Mouse (Mus musculus) thymus, postnatal 10 days (tissue): ENCODE measurements around the gene Pdss2.
"Not testable (repeated sequence)": the region's sequence is repeated elsewhere in the genome, so short reads cannot be mapped to it uniquely, and the experiment has no call there.

Source experiments
- DNase-seq, 2 experiments: peaks; one replicate each; pipeline ENCODE4 v3.0.0; 2021; ENCODE audit warnings: low spot score in 2 of 2

Gene Pdss2

GRCm38 (mm10) chr10:43373035-43373434 is 151.7 kb downstream of the Pdss2 start:
- no peak for DNase-seq

GRCm38 (mm10) chr10:43373666-43374065 is 152.4 kb downstream of the Pdss2 start:
- no peak for DNase-seq

- no peak for DNase-seq
Observed at GRCm38 (mm10) chr10:43375286-43375685, 154.0 kb downstream of the Pdss2 start.

GRCm38 (mm10) chr10:43376749-43377148 is 155.5 kb downstream of the Pdss2 start:
- no peak for DNase-seq

- DNase-seq = peak; percentile 20 to 66
Observed at GRCm38 (mm10) chr10:43378279-43378678, 157.0 kb downstream of the Pdss2 start.

GRCm38 (mm10) chr10:43378732-43379644 is 157.7 kb downstream of the Pdss2 start:
- DNase-seq = no peak

- DNase-seq = no peak
Observed at GRCm38 (mm10) chr10:43382660-43383059, 161.4 kb downstream of the Pdss2 start.

- no peak for DNase-seq
Observed at GRCm38 (mm10) chr10:43384623-43385022, 163.3 kb downstream of the Pdss2 start.

GRCm38 (mm10) chr10:43392921-43393320 is 171.6 kb downstream of the Pdss2 start:
- DNase-seq = no peak

GRCm38 (mm10) chr10:43393818-43394217 is 172.5 kb downstream of the Pdss2 start:
- DNase-seq = no peak

- no peak for DNase-seq
Observed at GRCm38 (mm10) chr10:43395824-43396223, 174.5 kb downstream of the Pdss2 start.

- no peak for DNase-seq
Observed at GRCm38 (mm10) chr10:43399596-43400316, 178.5 kb downstream of the Pdss2 start.

- DNase-seq = no peak
Observed at GRCm38 (mm10) chr10:43406107-43406506, 184.8 kb downstream of the Pdss2 start.

- no peak for DNase-seq
Observed at GRCm38 (mm10) chr10:43406885-43407284, 185.6 kb downstream of the Pdss2 start.

- no peak for DNase-seq
Observed at GRCm38 (mm10) chr10:43409506-43410230, 188.4 kb downstream of the Pdss2 start.

- DNase-seq = not testable (repeated sequence)
Observed at GRCm38 (mm10) chr10:43411164-43411563, 189.9 kb downstream of the Pdss2 start.

GRCm38 (mm10) chr10:43417346-43417745 is 196.1 kb downstream of the Pdss2 start:
- DNase-seq = no peak

- DNase-seq = no peak
Observed at GRCm38 (mm10) chr10:43420660-43421413, 199.6 kb downstream of the Pdss2 start.

GRCm38 (mm10) chr10:43422061-43422770 is 200.9 kb downstream of the Pdss2 start:
- no peak for DNase-seq

- no peak for DNase-seq
Observed at GRCm38 (mm10) chr10:43424545-43424944, 203.3 kb downstream of the Pdss2 start.

- DNase-seq = no peak
Observed at GRCm38 (mm10) chr10:43430606-43431005, 209.3 kb downstream of the Pdss2 start.
